Mouse (Mus musculus) heart, postnatal 0 days (tissue): Measurements from ENCODE around the gene Myh10.

ENCODE experiments used
- CTCF ChIP-seq: IDR thresholded peaks from 2 replicates; pipeline ENCODE4 v1.5.1; 2016; ENCODE audit warnings: antibody characterized with exemption, control low read depth, low read depth
- EP300 ChIP-seq: IDR thresholded peaks from 2 replicates; pipeline ENCODE4 v1.6.1; 2016; ENCODE audit warnings: antibody characterized with exemption, low read depth

DNA sequence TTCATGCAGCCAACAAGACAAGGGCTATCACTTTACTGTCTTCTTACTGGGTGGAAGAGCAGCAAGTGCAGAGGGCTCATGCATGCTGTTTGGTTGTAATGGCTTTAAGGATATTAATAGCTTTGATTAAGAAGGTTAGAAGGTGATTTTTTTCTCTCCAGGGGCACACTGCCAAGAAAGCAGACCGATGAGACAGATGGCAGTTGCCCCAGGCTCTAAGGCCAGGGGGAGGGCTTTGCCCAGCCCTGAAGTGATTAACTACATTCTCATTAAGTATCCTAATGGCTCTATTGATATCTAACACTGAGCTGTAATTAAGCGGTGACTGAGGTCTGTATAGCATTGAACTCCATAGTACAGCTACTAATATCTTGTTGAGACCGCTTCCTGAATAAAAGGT, 73.3 kb downstream of the Myh10 start:
- TF ChIP-seq CTCF = no peak
- TF ChIP-seq EP300 = no peak
